Mouse (Mus musculus) olfactory bulb, adult 2 months (tissue): Measurements from ENCODE around the gene Ifnar2.

Experiments
- CTCF ChIP-seq: fragments of 200-500 bp; IDR thresholded peaks from 2 replicates; pipeline ENCODE4 v1.5.1; 2012; ENCODE audit warnings: low read depth, mild to moderate bottlenecking, low read length, moderate library complexity; ENCODE audit not compliant: insufficient read depth
- POLR2A ChIP-seq: fragments of 200-500 bp; IDR thresholded peaks from 2 replicates; pipeline ENCODE4 v1.6.1; 2012; ENCODE audit warnings: mild to moderate bottlenecking, low read depth, low read length, moderate library complexity; ENCODE audit not compliant: insufficient read depth

GRCm38 (mm10) chr16:91451949-91452348 is 79.4 kb downstream of the Ifnar2 start:
- TF ChIP-seq CTCF = no peak
- no peak for TF ChIP-seq POLR2A
